Mouse (Mus musculus) spleen, adult 2 months (tissue): ENCODE measurements around the gene Gpr84.

Source experiments
- CTCF ChIP-seq: fragments of 200-500 bp; IDR thresholded peaks from 2 replicates; pipeline ENCODE4 v1.5.1; 2011; ENCODE audit warnings: mild to moderate bottlenecking, inconsistent platforms; ENCODE audit not compliant: insufficient read depth, insufficient read length, insufficient replicate concordance; ENCODE audit errors: extremely low read depth
- POLR2A ChIP-seq: fragments of 200-500 bp; IDR thresholded peaks from 2 replicates; pipeline ENCODE4 v1.6.1; 2011; ENCODE audit warnings: low read depth, low read length, inconsistent platforms

DNA sequence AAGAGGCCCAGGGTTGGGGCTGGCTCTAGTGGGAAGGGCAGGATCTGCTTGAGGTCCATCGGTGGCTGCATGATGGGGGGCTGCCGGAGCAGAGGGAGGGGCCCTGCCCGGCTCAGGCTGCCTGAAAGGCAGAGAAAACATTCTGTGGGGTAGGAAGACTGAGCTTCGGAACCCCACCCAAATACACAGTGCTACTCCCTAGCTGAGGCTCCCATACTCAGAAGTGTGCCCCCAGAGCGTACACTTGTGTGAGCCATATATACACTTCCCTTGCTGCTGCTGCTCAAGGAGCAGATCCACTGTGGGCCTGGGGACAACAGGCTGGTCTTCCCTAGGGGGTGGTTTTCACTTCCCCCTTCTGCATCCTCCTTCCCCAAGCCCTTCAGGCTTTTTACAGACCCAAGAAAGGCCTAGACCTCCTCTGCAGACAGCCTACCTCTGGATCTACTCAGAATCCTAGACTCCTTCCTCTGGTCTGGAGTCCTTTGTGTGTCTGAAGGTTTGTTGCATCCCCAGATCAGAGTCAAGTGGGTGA, 22.7 kb upstream of the Gpr84 start:
- TF ChIP-seq POLR2A (no peak), CTCF (no peak)
